Mouse (Mus musculus): Measurements from ENCODE around the gene Gm28635. TPM values are rescaled to one million over a fixed set of nuclear protein-coding genes. Genes with fewer than 3 reads are reported as not detected.

The Gm28635 gene
- polyA plus RNA-seq, 1 experiment = not detected

- Histone ChIP-seq H3K4me3 (ENCODE audit: extremely low read depth, insufficient read depth, insufficient read length) (peak overlapping the region; percentile 98), H3K36me3 (ENCODE audit: control insufficient read depth, insufficient read depth, low read length) (peaks cover 11% of the 10 kb centered on the region), H3K4me1 (ENCODE audit: control insufficient read depth, insufficient read depth, insufficient read length) (peaks cover 6% of the 10 kb centered on the region; the same call in 1 of the 2 replicates), H3K27ac (ENCODE audit: insufficient read depth, low read length) (peak overlapping the region; percentile 49), H3K27me3 (ENCODE audit: control insufficient read depth, insufficient read depth, low read length) (no peaks in the 10 kb centered on the region)
- WGBS = 4% methylated on average over 39 of the region's 39 CpGs
- DNase-seq (ENCODE audit: low read depth in 1 of 2, low spot score in 2 of 2) = peak in 1 of 2 experiments; percentile 17
- no peak for TF ChIP-seq CTCF (IDR thresholded peaks at IDR 0.05; ENCODE audit: extremely low read depth, insufficient read depth, insufficient read length, insufficient replicate concordance)
- no peak for TF ChIP-seq POLR2A (IDR thresholded peaks at IDR 0.05; ENCODE audit: low read depth, low read length)
These were observed 7.8 kb downstream of the Gm28635 start for GRCm38 (mm10) chr2:84669828-84670568.

GRCm38 (mm10) chr2:84666081-84666480 is 11.8 kb downstream of the Gm28635 start:
- TF ChIP-seq CTCF (IDR thresholded peaks at IDR 0.05; ENCODE audit: extremely low read depth, insufficient read depth, insufficient read length, insufficient replicate concordance) (no peak), POLR2A (IDR thresholded peaks at IDR 0.05; ENCODE audit: low read depth, low read length) (no peak)
- Histone ChIP-seq H3K36me3 (ENCODE audit: control insufficient read depth, insufficient read depth, low read length) (no peaks in the 10 kb centered on the region), H3K4me1 (ENCODE audit: control insufficient read depth, insufficient read depth, insufficient read length) (peaks cover 6% of the 10 kb centered on the region; the same call in 1 of the 2 replicates), H3K27me3 (ENCODE audit: control insufficient read depth, insufficient read depth, low read length) (no peaks in the 10 kb centered on the region), H3K27ac (ENCODE audit: insufficient read depth, low read length) (no peak overlapping the region), H3K4me3 (ENCODE audit: extremely low read depth, insufficient read depth, insufficient read length) (no peak overlapping the region)
- no peak for DNase-seq (ENCODE audit: low read depth in 1 of 2, low spot score in 2 of 2)
- WGBS = 78% methylated on average over 12 of the region's 12 CpGs

GRCm38 (mm10) chr2:84662866-84663265 is 15.0 kb downstream of the Gm28635 start:
- WGBS = 46% methylated on average over 2 of the region's 2 CpGs
- no peak overlapping the region for H3K4me3 ChIP-seq (ENCODE audit: extremely low read depth, insufficient read depth, insufficient read length)
- no peak overlapping the region for H3K27ac ChIP-seq (ENCODE audit: insufficient read depth, low read length)
- DNase-seq (ENCODE audit: low read depth in 1 of 2, low spot score in 2 of 2) = peak; percentile 38 to 59
- no peaks in the 10 kb centered on the region for H3K36me3 ChIP-seq (ENCODE audit: control insufficient read depth, insufficient read depth, low read length)
- no peaks in the 10 kb centered on the region; the same call in none of the 2 replicates for H3K4me1 ChIP-seq (ENCODE audit: control insufficient read depth, insufficient read depth, insufficient read length)
- TF ChIP-seq CTCF (IDR thresholded peaks at IDR 0.05; ENCODE audit: extremely low read depth, insufficient read depth, insufficient read length, insufficient replicate concordance) (no peak), POLR2A (IDR thresholded peaks at IDR 0.05; ENCODE audit: low read depth, low read length) (no peak)
- no peaks in the 10 kb centered on the region for H3K27me3 ChIP-seq (ENCODE audit: control insufficient read depth, insufficient read depth, low read length)

- 59% methylated on average over 3 of the region's 3 CpGs for WGBS
- no peak overlapping the region for H3K4me3 ChIP-seq (ENCODE audit: extremely low read depth, insufficient read depth, insufficient read length)
- H3K4me1 ChIP-seq (ENCODE audit: control insufficient read depth, insufficient read depth, insufficient read length) = no peaks in the 10 kb centered on the region; the same call in none of the 2 replicates
- H3K36me3 ChIP-seq (ENCODE audit: control insufficient read depth, insufficient read depth, low read length) = no peaks in the 10 kb centered on the region
- H3K27me3 ChIP-seq (ENCODE audit: control insufficient read depth, insufficient read depth, low read length) = no peaks in the 10 kb centered on the region
- no peak overlapping the region for H3K27ac ChIP-seq (ENCODE audit: insufficient read depth, low read length)
- peak; percentile 56 to 59 for DNase-seq (ENCODE audit: low read depth in 1 of 2, low spot score in 2 of 2)
- TF ChIP-seq POLR2A (IDR thresholded peaks at IDR 0.05; ENCODE audit: low read depth, low read length) (no peak), CTCF (IDR thresholded peaks at IDR 0.05; ENCODE audit: extremely low read depth, insufficient read depth, insufficient read length, insufficient replicate concordance) (no peak; the same call in 1 of the 2 replicates)
These were observed 17.6 kb downstream of the Gm28635 start for GRCm38 (mm10) chr2:84660253-84660652.

GRCm38 (mm10) chr2:84658806-84659205 is 19.0 kb downstream of the Gm28635 start, which contains the start of gene Btbd18:
Btbd18 (plus strand) TSS chr2:84659079.
- no peak within 1 kb of the TSS for H3K4me3 ChIP-seq (ENCODE audit: extremely low read depth, insufficient read depth, insufficient read length)
- no peak within 1 kb of the TSS for H3K27ac ChIP-seq (ENCODE audit: insufficient read depth, low read length)
- no peaks in the 10 kb centered on the region for H3K27me3 ChIP-seq (ENCODE audit: control insufficient read depth, insufficient read depth, low read length)
- H3K4me1 ChIP-seq (ENCODE audit: control insufficient read depth, insufficient read depth, insufficient read length) = no peaks in the 10 kb centered on the region; the same call in none of the 2 replicates
- no peaks in the 10 kb centered on the region for H3K36me3 ChIP-seq (ENCODE audit: control insufficient read depth, insufficient read depth, low read length)
- TF ChIP-seq POLR2A (IDR thresholded peaks at IDR 0.05; ENCODE audit: low read depth, low read length) (no peak), CTCF (IDR thresholded peaks at IDR 0.05; ENCODE audit: extremely low read depth, insufficient read depth, insufficient read length, insufficient replicate concordance) (no peak)
- DNase-seq (ENCODE audit: low read depth in 1 of 2, low spot score in 2 of 2) = no peak
- 95% methylated on average over 32 of the region's 32 CpGs for WGBS

- no peak for DNase-seq (ENCODE audit: low read depth in 1 of 2, low spot score in 2 of 2)
- Histone ChIP-seq H3K27ac (ENCODE audit: insufficient read depth, low read length) (no peak overlapping the region), H3K27me3 (ENCODE audit: control insufficient read depth, insufficient read depth, low read length) (no peaks in the 10 kb centered on the region), H3K36me3 (ENCODE audit: control insufficient read depth, insufficient read depth, low read length) (no peaks in the 10 kb centered on the region), H3K4me1 (ENCODE audit: control insufficient read depth, insufficient read depth, insufficient read length) (no peaks in the 10 kb centered on the region; the same call in none of the 2 replicates), H3K4me3 (ENCODE audit: extremely low read depth, insufficient read depth, insufficient read length) (no peak overlapping the region)
- TF ChIP-seq CTCF (IDR thresholded peaks at IDR 0.05; ENCODE audit: extremely low read depth, insufficient read depth, insufficient read length, insufficient replicate concordance) = no peak
- TF ChIP-seq POLR2A (IDR thresholded peaks at IDR 0.05; ENCODE audit: low read depth, low read length) = no peak
- 10% methylated on average over 1 of the region's 1 CpGs for WGBS
These were observed 22.0 kb downstream of the Gm28635 start for GRCm38 (mm10) chr2:84655864-84656263.

- Histone ChIP-seq H3K4me1 (ENCODE audit: control insufficient read depth, insufficient read depth, insufficient read length) (no peaks in the 10 kb centered on the region), H3K27me3 (ENCODE audit: control insufficient read depth, insufficient read depth, low read length) (no peaks in the 10 kb centered on the region), H3K27ac (ENCODE audit: insufficient read depth, low read length) (no peak overlapping the region), H3K36me3 (ENCODE audit: control insufficient read depth, insufficient read depth, low read length) (no peaks in the 10 kb centered on the region), H3K4me3 (ENCODE audit: extremely low read depth, insufficient read depth, insufficient read length) (no peak overlapping the region)
- DNase-seq (ENCODE audit: low read depth in 1 of 2, low spot score in 2 of 2) = no peak
- TF ChIP-seq CTCF (IDR thresholded peaks at IDR 0.05; ENCODE audit: extremely low read depth, insufficient read depth, insufficient read length, insufficient replicate concordance) (no peak), POLR2A (IDR thresholded peaks at IDR 0.05; ENCODE audit: low read depth, low read length) (no peak)
These were observed 24.5 kb downstream of the Gm28635 start for GRCm38 (mm10) chr2:84653354-84653753.
